Mouse (Mus musculus): Measurements from ENCODE around the gene Mrtfb. TPM values are rescaled to one million over a fixed set of nuclear protein-coding genes. Genes with fewer than 3 reads are reported as not detected.
"Not testable (repeated sequence)": the region's sequence is repeated elsewhere in the genome, so short reads cannot be mapped to it uniquely, and the experiment has no call there.

Gene Mrtfb
- total RNA-seq, 2 experiments from 2014 or later: 24.9 to 31.5 TPM

DNA sequence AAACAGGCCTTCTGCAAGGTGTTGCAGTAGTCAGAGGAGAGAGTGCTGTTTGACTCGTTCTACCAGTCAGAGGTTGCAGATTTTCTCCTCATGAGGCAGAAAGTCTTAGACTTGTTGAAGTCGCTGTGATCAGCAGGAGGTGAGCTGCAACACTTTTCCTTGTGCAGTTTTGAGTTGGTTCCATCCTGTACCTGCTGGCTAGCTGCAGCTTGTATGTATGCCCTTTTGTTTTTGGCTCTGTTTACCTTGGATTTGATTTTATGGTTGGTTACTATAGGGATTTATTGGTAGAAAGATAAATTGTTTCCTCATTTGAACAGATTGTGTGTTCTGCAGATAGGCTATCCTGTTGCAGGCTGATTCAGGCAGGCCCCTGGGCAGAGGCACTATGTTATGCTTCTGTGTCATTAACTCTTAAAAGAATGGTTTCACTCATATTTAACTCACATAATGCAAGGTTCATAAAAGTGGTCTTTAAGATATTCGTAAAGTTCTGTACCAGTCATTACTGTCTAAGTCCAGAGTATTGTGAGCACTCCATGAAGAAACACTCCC, 11.1 kb downstream of the Mrtfb start:
- DNase-seq (ENCODE audit: low spot score): no peak
- intact Hi-C loops (cut with DNase I): no loop called here

DNA sequence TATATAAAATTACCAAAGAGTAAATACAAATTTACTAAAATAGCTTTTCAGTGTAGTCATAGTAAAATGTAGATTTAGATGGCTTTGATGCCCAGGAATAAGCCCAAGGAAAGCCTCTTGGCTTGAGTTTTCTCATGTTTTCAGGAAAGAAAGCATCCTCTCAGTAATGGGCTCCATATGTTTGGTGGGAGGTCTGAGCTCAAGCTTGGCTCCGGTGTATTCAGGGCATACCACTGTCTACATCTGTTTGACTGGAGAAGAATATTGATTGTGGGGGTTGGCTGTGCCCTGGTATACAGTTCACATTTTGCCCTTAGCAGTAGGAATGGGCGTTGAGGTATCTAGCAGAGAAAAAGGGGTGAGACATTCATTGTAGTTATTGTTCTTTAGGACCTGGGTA, 13.1 kb downstream of the Mrtfb start:
- intact Hi-C loops (cut with DNase I): no loop called here
- DNase-seq (ENCODE audit: low spot score): no peak

- intact Hi-C loops (cut with DNase I): no loop called here
- no peak for DNase-seq (ENCODE audit: low spot score)
These were observed 20.0 kb downstream of the Mrtfb start for GRCm38 (mm10) chr16:13276258-13276657.

DNA sequence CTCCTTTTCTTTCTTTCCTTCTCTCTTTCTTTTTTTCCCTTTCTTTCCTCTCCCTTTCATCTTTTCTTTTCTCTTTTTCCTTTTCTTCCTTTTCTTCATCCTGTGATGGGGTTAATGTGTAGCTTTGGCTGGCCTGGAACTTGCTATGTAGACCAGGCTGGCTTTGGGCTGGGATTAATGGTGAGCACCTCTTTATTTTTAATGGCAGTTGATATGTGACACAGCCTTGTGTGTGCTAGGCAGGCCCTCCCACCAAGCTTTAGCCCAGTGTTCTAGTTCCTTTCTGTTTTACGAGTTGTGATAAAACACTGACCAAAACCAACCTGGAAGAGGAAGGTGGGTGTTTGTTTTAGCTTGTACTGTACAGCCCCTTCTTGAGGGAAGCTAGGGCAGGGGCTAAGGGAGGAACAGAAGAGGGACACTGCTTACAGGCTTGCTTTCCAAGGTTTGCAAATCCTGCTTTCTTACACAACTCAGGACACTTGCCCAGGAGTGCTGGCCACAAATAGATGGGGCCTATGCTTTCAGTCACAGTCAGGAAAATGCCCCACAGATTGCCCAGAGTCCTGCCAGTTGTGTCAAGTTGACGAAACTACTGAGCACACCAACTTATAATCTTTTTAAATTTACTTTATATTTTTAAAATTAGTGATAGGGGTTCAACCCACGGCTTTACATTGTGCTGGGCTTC, 20.6 kb downstream of the Mrtfb start:
- DNase-seq (ENCODE audit: low spot score): no peak
- intact Hi-C loops (cut with DNase I): no loop called here

DNA sequence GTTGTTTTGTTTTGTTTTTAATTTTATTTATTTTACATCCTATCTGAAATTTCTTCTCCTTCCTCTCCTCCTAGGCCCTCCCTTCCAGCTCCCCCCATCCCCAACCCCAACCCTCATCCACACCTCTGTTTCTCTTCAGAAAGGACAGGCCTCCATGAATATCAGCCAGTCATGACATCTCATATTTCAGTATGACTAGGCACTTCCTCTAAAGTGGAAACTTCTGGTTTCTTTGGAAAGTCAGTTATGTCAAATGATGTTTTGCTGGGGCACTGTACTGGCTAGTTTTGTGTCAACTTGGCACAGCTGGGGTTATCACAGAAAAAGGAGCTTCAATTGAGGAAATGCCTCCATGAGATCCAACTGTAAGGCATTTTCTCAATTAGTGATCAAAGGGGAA, 30.1 kb downstream of the Mrtfb start:
- intact Hi-C loops (cut with DNase I); DNase-seq (ENCODE audit: low spot score): not testable (repeated sequence)

- no peak for DNase-seq (ENCODE audit: low spot score)
- intact Hi-C loops (cut with DNase I): no loop called here
These were observed 41.6 kb downstream of the Mrtfb start for GRCm38 (mm10) chr16:13297860-13298259.

GRCm38 (mm10) chr16:13298991-13299390, 42.7 kb downstream of the Mrtfb start:
- DNase-seq (ENCODE audit: low spot score): no peak
- intact Hi-C loops (cut with DNase I): no loop called here

- no peak for DNase-seq (ENCODE audit: low spot score)
- intact Hi-C loops (cut with DNase I): no loop called here
These were observed 49.9 kb downstream of the Mrtfb start for GRCm38 (mm10) chr16:13306065-13306695.

DNA sequence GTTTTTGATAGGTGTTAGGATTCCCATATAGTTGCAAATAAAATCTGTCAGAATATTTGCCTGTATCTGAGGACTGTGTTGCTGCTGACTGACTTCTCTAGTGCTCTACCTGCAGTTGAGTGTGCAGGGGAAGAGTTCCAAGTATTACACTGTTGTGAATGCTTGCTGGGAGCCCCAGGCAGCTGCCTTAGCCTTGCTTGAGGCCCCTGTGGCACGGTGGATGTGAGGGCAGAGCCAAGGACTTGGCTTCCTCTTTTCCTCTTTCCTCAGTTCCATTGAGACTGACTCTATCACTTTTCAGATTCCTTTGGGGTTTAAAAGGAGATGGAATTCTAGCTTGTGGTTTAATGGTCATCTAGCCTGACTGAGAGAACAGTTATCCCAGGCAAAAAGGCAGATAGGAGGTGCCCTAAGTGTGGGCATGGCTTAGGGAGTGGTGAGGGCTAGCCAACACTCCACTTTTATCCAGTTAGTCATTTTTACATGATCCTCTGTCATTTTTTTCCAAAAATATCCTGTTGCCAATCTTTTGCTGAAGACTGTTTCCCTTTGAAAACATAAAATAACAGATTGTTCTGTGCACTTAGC, 53.9 kb downstream of the Mrtfb start:
- DNase-seq (ENCODE audit: low spot score): no peak
- intact Hi-C loops (cut with DNase I): no loop called here

DNA sequence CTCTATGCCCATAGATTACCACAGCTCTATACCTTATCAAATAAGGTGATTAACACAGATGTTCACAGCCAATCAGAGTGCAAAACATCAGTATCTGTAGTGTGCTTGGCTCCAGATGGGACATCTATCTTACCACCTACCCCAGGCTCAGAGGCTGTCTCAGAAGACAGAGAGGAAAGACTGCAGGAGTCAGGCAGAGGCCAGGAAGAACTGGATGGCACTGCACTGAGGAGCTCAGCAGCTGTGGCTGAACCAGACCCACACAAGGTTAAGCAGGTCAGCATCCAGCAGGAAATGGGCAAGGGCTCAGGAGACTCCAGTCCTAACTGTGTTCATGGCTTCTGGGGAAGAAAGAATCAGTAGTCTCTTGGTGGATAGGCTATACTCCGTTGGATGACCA, 55.1 kb downstream of the Mrtfb start:
- DNase-seq (ENCODE audit: low spot score): no peak
- intact Hi-C loops (cut with DNase I): no loop called here

GRCm38 (mm10) chr16:13313096-13313719, 56.9 kb downstream of the Mrtfb start:
- intact Hi-C loops (cut with DNase I): no loop called here

GRCm38 (mm10) chr16:13323751-13324150, 67.5 kb downstream of the Mrtfb start:
- intact Hi-C loops (cut with DNase I): no loop called here
- DNase-seq (ENCODE audit: low spot score): no peak

More at GRCm38 (mm10) chr16:13313096-13313719, 56.9 kb downstream of the Mrtfb start:
- DNase-seq (ENCODE audit: low spot score): no peak

GRCm38 (mm10) chr16:13326622-13327021, 70.3 kb downstream of the Mrtfb start:
- intact Hi-C loops (cut with DNase I): no loop called here

DNA sequence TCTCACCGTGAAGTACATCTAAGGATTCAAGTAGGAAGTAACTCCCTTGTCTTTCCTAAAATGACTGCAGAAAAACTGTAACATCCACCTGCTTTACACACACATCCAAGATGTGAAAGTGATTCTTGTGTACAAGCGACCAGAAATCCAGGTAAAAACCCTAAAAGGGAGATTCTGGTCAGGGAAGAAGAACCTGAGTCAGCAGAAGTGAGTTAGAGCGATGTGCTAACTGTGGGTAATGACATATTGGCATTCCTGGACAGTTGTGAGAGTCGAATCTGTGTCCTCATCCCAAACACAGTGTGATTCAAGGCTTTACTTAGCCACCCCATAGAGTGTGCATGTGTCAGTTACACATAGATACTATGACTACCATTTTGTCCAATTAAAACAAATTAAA, 72.4 kb downstream of the Mrtfb start:
- DNase-seq (ENCODE audit: low spot score): no peak

More at GRCm38 (mm10) chr16:13326622-13327021, 70.3 kb downstream of the Mrtfb start:
- DNase-seq (ENCODE audit: low spot score): no peak

GRCm38 (mm10) chr16:13329640-13330039, 73.4 kb downstream of the Mrtfb start:
- intact Hi-C loops (cut with DNase I): no loop called here
- no peak for DNase-seq (ENCODE audit: low spot score)

More for the DNA sequence above, 72.4 kb downstream of the Mrtfb start:
- intact Hi-C loops (cut with DNase I): no loop called here

DNA sequence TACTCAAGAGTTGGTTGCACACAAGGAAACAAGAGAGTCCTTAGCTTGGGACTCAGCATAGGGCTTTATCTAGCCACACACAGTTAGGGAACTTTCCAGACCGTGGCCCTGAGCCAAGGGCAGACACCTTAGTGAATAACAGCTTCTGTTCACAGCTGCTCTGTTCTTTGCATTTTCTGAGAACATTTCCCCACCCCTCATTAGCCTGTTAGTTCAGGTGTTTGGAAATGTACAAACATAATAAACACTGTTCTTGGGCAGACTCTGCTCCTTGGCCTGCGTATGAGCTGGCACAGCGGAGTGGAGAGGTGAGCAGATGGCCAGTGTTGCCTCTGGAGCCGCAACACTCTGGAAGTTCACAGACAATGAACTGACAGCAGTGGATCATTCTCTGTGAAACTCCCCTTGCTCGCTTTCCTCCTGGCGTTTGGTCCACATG, 74.0 kb downstream of the Mrtfb start:
- peak; percentile 16 for DNase-seq (ENCODE audit: low spot score)
- intact Hi-C loops (cut with DNase I): no loop called here

- no peak for DNase-seq (ENCODE audit: low spot score)
- intact Hi-C loops (cut with DNase I): no loop called here
These were observed 75.6 kb downstream of the Mrtfb start for GRCm38 (mm10) chr16:13331898-13332297.

GRCm38 (mm10) chr16:13332536-13332935, 76.3 kb downstream of the Mrtfb start:
- intact Hi-C loops (cut with DNase I): no loop called here
- no peak for DNase-seq (ENCODE audit: low spot score)

DNA sequence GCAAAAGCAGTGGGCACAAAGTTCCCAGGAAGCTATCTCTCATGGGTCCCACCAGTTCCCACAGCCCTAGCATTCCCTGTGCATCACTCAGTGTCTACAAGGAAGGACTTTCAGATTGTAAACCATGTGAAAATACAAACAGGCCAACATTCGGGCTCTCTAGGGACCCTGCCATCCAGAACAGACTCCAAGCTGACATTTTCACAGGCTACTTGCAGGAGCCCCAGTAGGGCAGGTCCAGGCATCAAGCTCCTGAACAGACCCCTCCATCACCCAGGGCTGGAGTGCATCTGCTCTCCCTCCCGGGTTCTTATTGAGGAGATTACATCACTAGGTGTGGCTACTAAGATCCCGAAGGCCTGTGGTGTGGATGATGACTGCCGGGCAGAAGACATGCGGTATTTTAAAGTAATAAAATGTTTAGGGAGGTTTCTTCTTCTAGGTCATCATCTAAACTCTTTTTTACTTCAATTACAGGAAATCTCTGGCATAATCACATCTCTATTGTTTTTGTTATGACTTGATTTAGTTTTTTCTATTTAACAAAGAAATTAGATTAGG, 77.6 kb downstream of the Mrtfb start:
- no peak for DNase-seq (ENCODE audit: low spot score)
- intact Hi-C loops (cut with DNase I): no loop called here
